Mouse (Mus musculus) lung, adult 18-20 months (tissue): ENCODE results near the gene Prmt1.

ENCODE experiments used
- DNase-seq, 2 experiments: peaks; one replicate each; pipeline ENCODE4 v3.0.0; 2022; ENCODE audit warnings: mixed read lengths in 2 of 2

Prmt1 gene

GRCm38 (mm10) chr7:44975117-44975419, 11.3 kb downstream of the Prmt1 start:
- no peak for DNase-seq

DNA sequence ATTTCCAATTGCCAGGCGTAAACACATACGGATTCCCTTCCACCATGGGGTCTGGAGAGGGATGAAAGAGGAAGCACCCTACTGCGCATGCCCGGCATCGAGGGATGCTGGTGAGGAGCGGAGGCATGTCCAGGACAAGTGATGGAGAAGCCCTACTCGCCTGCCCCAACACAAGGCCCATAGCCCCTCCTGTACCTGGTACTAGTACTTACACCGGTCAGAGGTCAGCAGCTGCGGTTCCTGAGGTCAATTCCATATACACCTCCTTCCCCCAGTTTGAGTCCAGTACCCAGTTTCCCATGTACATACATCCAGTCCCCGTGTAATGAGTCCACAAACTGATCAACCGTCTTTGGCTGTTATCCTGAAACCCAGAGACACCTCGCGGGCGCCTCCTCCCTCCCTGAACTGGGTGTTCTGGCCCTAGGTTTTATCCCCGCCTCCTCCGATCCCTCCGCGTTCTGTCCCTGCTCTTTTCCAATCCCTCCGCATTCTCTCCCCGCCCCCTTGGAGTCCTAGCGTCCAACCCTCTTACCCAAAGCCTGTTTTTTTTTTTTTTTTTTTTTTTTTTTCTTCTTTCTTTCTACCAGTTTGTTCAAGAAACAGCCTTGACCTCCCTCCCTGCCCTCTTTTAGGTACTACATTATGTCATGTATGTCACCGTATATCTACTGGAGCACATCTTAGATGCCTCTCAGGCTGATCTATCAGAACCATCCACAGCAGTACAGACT, 11.8 kb downstream of the Prmt1 start, which contains the start of gene Cpt1c:
TSS of gene Cpt1c (minus strand) at position 469 of the 734 bp plus-strand sequence.
- peak; percentile 77 for DNase-seq

- DNase-seq = no peak
Observed at GRCm38 (mm10) chr7:44973415-44974130, 12.8 kb downstream of the Prmt1 start.

GRCm38 (mm10) chr7:44971142-44971541, 15.2 kb downstream of the Prmt1 start:
- DNase-seq = no peak

DNA sequence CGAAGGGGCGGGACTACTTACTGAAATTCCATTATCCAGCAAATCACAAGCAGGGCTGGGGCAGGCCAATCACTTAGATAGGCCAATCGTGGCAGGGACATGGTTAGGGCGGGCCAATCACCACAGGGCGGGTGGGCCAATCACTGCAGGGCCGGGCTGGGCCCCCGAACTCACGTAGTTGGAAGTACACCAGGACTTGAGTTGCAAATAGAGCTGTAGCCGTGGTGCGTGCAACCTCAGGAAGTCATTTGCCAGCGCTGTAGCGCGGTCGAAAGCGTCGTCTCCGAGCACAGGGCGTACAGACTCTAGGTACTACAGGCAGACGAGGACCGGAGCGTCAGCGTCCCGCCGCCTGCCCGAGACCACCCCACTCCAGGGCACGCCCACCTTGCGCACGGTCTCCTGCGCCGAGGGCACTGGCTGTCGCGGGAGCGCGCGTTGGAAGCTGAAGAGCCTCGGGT, 16.1 kb downstream of the Prmt1 start:
- DNase-seq = peak; percentile 88 to 92

GRCm38 (mm10) chr7:44966638-44967037, 19.7 kb downstream of the Prmt1 start:
- DNase-seq = no peak

DNA sequence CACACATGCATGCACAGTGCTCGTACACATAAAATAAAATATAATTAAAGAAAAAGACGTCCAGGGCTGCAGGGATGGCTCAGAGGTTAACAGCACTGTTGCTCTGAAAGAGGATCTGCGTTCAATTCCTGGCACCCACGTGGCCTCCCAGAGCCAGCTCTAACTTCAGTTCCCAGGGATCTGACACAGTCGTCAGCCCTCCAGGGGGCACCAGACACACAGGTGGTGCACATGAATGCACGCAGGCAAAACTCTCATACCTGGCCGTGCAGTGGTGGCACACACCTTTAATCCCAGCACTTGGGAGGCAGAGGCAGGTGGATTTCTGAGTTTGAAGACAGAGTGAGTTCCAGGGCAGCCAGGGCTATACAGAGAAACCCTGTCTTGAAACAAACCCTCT, 20.4 kb downstream of the Prmt1 start:
- DNase-seq = no peak

DNA sequence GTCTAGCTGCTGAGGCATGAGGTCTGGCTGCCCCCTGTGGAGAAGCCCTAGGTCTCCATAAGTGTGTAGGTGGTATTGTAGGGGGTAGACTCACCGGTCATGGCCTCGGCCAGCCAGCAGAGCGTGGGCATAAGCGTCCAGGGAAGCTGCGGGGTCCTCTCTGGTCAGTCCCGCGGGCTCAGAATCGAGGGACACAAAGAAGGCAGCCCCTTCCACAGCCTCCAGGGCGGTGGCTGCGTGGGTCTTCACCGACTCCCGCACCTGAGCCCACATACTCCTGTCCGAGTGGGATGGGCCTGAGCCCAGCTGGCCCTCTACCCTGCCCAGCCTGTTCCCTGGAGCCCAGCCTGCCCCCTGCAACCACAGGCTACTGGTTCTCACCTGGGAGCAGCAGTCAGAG, 21.4 kb downstream of the Prmt1 start:
- DNase-seq = no peak

DNA sequence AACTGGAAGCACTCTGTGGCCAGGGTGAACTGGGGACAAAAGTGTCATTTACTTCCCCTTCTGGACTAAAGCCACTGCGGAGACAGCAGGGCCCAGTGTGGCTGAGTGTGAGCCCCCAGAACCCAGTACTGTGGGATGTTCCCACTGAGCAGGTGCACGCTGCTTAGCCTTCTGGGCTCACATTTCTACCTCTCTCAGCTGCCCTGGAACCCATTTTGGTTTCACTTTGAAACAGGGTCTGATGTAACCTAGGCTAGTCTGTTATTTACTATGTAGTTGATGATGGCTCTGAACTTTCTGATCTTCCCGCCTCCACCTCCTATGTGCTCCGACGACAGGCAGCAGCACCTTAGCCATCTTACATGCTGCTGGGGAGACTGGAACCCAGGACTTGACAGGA, 23.5 kb downstream of the Prmt1 start:
- no peak for DNase-seq

GRCm38 (mm10) chr7:44962337-44962736, 24.0 kb downstream of the Prmt1 start:
- no peak for DNase-seq

DNA sequence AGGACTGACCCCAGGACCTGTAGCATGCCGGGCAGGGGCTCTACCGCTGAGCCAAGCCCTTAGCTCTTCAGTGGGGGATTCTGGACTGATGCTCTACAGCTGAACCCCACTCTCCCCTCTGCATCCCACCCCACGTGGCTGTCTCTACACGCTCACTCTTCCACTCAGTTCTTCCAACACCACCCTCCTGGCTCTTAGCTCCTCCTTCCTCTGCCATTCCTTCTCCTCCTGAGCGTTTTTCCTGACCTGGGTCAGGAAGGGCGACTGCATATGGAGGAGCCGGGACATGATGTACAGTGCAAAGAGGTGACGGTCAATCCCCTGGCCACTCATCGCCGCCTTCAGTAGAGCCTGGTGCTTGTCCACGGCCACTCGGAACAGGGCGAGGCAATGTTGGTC, 25.9 kb downstream of the Prmt1 start:
- DNase-seq = no peak

DNA sequence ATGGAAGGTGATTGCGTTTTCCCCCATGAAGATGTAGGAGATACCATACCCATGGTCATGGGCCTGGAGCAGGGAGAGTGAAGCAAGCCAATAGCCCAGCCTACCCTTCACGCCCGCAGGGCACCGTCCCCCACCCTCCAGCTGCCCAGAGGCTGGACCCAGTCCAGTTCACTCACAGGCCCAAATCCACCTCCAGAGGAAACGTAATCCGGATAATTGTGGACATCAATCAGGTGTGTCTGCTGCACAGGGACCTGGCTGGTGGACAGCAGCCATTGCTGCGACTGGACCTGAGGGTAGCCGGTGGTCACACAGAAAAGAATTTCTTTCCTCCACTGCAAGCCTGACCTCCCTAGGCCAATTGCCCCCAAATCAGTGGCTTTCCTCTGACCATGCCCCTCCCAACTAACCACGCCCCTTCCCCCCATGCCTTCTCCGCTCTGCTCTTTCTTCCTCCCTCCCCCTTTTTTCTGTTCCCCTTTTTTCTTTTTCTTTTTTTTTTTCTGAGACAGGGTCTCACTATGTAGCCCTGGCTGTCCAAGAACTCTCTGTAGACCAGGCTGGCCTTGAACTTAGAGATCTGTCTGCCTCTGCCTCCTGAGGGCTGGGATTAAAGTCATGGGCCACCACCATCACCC, 26.4 kb downstream of the Prmt1 start:
- no peak for DNase-seq

DNA sequence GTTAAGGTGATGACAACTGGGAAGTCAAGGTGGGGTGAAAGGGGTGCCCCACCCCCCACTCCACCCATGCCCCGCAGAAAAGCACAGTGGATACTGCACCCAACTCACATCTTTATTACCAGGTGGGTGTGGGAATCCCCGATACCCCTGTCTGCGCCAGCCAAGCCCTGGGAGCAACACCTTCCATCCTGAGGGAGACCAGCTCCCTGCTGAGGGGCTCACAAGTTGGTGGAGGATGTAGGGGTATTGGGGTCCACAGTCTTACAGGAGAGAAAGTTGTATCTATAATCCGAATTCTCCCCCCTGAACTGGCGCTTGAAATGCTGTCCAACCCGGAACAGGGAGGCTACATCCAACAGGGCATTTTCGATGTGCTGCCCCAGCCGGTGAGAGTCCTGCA, 27.1 kb downstream of the Prmt1 start:
- no peak for DNase-seq

- DNase-seq = peak in 1 of 2 experiments; percentile 34
Observed at GRCm38 (mm10) chr7:44958208-44958607, 28.2 kb downstream of the Prmt1 start.

- DNase-seq = peak; percentile 66 to 68
Observed at GRCm38 (mm10) chr7:44957183-44957835, 29.1 kb downstream of the Prmt1 start.

DNA sequence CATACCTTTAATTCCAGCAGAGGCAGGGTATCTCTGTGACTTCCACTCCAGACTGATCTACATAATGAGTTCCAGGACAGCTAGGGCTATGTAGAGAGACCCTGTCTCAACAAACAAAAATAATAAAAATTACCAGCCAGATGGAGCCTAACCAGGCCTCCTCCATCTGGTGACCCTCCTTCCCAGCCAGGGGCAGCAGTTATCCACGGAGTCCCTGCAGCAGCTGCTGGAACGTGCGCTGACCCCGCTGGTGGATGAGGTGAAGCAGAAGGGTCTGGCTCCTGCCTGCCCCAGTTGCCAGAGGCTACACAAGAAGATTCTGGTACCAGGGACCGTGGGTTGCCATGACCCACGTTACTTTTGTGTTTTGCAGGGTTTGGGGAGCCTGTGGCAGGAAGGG, 30.1 kb downstream of the Prmt1 start:
- DNase-seq = no peak

DNA sequence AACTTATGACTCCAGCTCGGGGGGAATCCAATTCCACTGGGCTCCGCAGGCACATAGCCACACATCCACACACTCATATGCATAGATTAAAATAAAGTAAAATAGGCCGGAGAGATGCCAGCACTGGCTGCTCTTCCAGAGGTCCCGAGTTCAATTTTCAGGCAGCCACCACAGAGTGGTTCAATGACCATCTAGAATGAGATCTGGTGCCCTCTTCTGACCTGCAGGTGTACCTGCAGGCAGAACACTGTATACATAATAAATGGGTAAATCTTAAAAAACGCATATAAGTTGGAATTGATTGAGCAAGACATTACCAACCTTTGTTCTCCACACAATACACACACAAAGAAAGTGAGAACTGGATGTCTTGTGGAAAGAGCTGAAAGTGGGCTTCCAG, 30.7 kb downstream of the Prmt1 start:
- DNase-seq = no peak

DNA sequence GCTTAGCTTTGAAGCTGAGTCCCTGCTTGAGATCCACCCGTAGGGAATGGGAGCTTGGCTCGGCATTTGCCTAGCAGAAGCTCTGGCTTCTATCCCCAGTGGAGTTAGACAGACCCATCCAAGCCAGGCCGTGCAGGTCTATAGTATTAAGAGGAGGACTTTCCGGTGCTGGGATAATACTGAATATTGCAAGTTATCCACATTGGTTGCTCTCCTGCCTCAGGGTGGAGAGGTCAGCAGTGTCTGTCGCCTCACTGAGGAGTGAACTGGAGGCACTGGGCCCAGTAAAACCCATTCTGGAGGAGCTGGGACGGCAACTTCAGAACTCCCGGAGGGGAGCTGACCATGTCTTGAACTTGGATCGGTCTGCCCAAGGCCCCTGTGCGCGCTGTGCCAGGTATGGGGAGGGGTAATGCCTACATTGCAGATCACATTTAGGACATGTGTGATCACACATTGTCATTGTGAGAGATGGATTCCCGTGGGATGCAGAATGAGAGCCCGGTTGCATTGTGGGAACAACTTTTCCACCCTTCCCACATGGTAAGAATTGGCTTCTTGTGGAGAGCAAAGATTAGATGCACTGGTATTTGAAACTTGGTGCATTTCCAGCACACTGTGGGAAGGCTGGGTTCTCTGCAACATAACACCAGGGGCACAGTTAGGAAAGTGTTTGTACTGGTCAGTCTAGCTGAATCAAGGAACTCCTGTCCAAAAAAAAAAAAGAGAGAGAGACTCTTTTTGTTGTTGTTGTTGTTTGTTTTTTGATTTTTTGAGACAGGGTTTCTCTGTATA, 32.1 kb downstream of the Prmt1 start:
- no peak for DNase-seq

DNA sequence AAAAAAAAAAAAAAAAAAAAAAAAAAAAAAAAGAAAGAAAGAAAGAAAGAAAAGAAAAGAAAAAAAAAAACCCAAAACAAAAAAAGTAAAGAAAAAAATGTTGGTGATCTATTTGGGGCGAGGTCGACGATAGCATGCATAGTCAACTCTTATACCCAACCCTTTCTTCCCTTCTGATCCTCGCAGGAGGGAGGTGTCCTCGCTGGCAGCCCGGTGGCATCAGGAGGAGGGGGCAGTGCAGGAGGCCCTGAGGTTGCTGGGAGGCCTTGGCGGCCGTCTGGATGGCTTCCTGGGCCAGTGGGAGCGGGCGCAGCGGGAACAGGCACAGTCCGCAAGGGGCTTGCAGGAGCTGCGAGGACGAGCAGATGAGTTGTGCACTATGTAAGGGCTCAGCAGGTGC, 32.8 kb downstream of the Prmt1 start:
- no peak for DNase-seq

GRCm38 (mm10) chr7:44952611-44953306, 33.6 kb downstream of the Prmt1 start:
- peak; percentile 97 to 98 for DNase-seq

DNA sequence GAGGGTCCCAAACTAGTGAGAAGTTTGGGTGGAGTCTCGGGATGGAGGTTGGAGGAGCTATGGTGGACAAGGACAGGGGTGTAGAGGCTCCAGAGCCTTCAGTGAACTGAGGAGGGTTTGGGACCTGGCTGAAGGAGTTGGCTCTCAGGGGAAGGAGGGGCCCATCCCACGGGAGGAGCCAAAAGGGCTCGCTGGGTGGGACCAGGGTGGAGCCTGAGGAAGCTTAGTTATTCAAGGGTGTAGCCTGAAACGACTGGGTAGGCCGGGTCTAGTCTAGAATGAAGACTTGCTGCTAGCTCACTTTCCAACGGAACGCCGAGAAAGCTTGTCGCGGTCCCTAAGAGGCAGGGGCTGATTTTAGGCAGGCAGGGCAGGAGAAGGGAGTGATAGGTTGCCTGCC, 34.4 kb downstream of the Prmt1 start:
- DNase-seq = peak; percentile 90 to 92

DNA sequence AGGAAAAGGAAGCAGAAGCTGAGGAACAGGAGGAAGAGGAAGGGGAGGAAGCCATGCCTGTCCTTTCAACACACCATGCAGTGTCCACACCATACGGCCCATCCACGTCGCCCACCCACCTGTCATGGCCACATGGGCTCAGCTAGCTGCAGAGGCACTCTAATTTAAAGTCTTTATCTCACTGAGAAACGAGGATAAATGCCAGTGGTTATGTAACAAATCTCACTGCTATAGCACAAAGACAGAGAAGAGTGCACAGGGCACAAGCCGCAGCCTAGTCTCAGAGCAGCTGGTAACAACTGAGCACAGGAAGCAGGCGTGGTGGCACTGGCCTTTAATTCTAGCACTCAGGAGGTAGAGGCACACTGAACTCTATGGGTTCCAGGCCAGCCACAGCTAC, 36.4 kb downstream of the Prmt1 start:
- no peak for DNase-seq
